Mouse (Mus musculus) midbrain, embryonic 15.5 days (tissue): ENCODE data around the gene Pde4c. TPM values are rescaled to one million over a fixed set of nuclear protein-coding genes. Genes with fewer than 3 reads are reported as not detected.

Source experiments
- ATAC-seq: fragments of 200-750 bp; cut with Nextera tagmentation; replicated peaks from 2 replicates; pipeline ENCODE4 v1.8.0; 2017; ENCODE audit warnings: moderate TSS enrichment
- H3K27ac ChIP-seq: fragments of 300-500 bp; sonication (generic); 2 replicates; pipeline ENCODE4 v1.5.1; 2015; ENCODE audit warnings: mild to moderate bottlenecking, inconsistent platforms
- H3K27me3 ChIP-seq: fragments of 300-500 bp; sonication (generic); replicated peaks from 2 replicates; pipeline ENCODE4 v1.6.1; 2015; ENCODE audit warnings: inconsistent platforms
- H3K36me3 ChIP-seq: fragments of 300-500 bp; sonication (generic); replicated peaks from 2 replicates; pipeline ENCODE4 v1.6.1; 2015; ENCODE audit warnings: inconsistent platforms
- H3K4me1 ChIP-seq: fragments of 300-500 bp; sonication (generic); 2 replicates; pipeline ENCODE4 v1.6.1; 2015; ENCODE audit warnings: inconsistent platforms
- H3K4me2 ChIP-seq: fragments of 300-500 bp; sonication (generic); 2 replicates; pipeline ENCODE4 v1.6.1; 2015; ENCODE audit warnings: inconsistent platforms, mild to moderate bottlenecking, moderate library complexity
- H3K4me3 ChIP-seq: fragments of 300-500 bp; sonication (generic); 2 replicates; pipeline ENCODE4 v1.5.1; 2015; ENCODE audit warnings: mild to moderate bottlenecking, inconsistent platforms
- H3K9ac ChIP-seq: fragments of 300-500 bp; sonication (generic); 2 replicates; pipeline ENCODE4 v1.6.1; 2015; ENCODE audit warnings: mild to moderate bottlenecking, inconsistent platforms
- H3K9me3 ChIP-seq: fragments of 300-500 bp; sonication (generic); 2 replicates; pipeline ENCODE4 v1.6.1; 2016; ENCODE audit warnings: inconsistent platforms
- WGBS: fragments of 180-500 bp; shearing (Covaris S2); methylation state at CpG from one replicate; pipeline ENCODE4 v1.1.7; 2015; ENCODE audit warnings: mixed read lengths; 5-methylcytosine and 5-hydroxymethylcytosine counted together
- polyA plus RNA-seq: library from polyadenylated mRNA; unstranded; fragments of >200 nt; fragmentation: Nextera tagmentation; extraction: Ambion mirVana; gene quantifications from 2 replicates; pipeline ENCODE4 v1.2.1, GENCODE M21; 2015

The Pde4c gene
- polyA plus RNA-seq, 1 experiment from 2014 or later = 0.46 TPM

GRCm38 (mm10) chr8:70768231-70768776 is 44.8 kb downstream of the Pde4c start:
- no peak; the same call in 1 of the 2 replicates for ATAC-seq
- Histone ChIP-seq H3K36me3 (peaks cover 35% of the 10 kb centered on the region), H3K4me3 (no peak overlapping the region), H3K4me1 (peaks cover 25% of the 10 kb centered on the region), H3K27ac (no peak overlapping the region), H3K9ac (no peak overlapping the region), H3K9me3 (no peaks in the 10 kb centered on the region), H3K4me2 (no peak overlapping the region), H3K27me3 (peaks cover 16% of the 10 kb centered on the region; the same call in 1 of the 2 replicates)
- WGBS = 96% methylated on average over 32 of the region's 32 CpGs

- Histone ChIP-seq H3K9me3 (no peaks in the 10 kb centered on the region), H3K4me2 (no peak overlapping the region), H3K4me3 (no peak overlapping the region), H3K9ac (no peak overlapping the region), H3K4me1 (peaks cover 32% of the 10 kb centered on the region), H3K27ac (no peak overlapping the region), H3K27me3 (peaks cover 16% of the 10 kb centered on the region; the same call in 1 of the 2 replicates), H3K36me3 (peaks cover 35% of the 10 kb centered on the region)
- ATAC-seq = peak; percentile 20
- 88% methylated on average over 16 of the region's 16 CpGs for WGBS
These were observed 45.4 kb downstream of the Pde4c start for GRCm38 (mm10) chr8:70768956-70769355.

GRCm38 (mm10) chr8:70769359-70769758 is 45.8 kb downstream of the Pde4c start:
- no peak overlapping the region for H3K27ac ChIP-seq
- WGBS = 8% methylated on average over 26 of the region's 26 CpGs
- ATAC-seq = peak; percentile 73
- peaks cover 35% of the 10 kb centered on the region for H3K36me3 ChIP-seq
- no peaks in the 10 kb centered on the region for H3K9me3 ChIP-seq
- H3K9ac ChIP-seq = no peak overlapping the region
- peaks cover 16% of the 10 kb centered on the region; the same call in 1 of the 2 replicates for H3K27me3 ChIP-seq
- H3K4me2 ChIP-seq = no peak overlapping the region
- peaks cover 36% of the 10 kb centered on the region for H3K4me1 ChIP-seq
- H3K4me3 ChIP-seq = no peak overlapping the region

- Histone ChIP-seq H3K4me3 (no peak overlapping the region), H3K27me3 (peaks cover 16% of the 10 kb centered on the region; the same call in 1 of the 2 replicates), H3K9ac (no peak overlapping the region), H3K9me3 (no peaks in the 10 kb centered on the region), H3K4me1 (peaks cover 41% of the 10 kb centered on the region), H3K36me3 (peaks cover 39% of the 10 kb centered on the region), H3K4me2 (no peak overlapping the region), H3K27ac (no peak overlapping the region)
- ATAC-seq = no peak
- 79% methylated on average over 12 of the region's 12 CpGs for WGBS
These were observed 46.3 kb downstream of the Pde4c start for GRCm38 (mm10) chr8:70769858-70770257.

- Histone ChIP-seq H3K36me3 (peaks cover 40% of the 10 kb centered on the region), H3K27me3 (peaks cover 16% of the 10 kb centered on the region; the same call in 1 of the 2 replicates), H3K4me2 (no peak overlapping the region), H3K4me3 (no peak overlapping the region), H3K9me3 (no peaks in the 10 kb centered on the region), H3K27ac (no peak overlapping the region), H3K9ac (no peak overlapping the region), H3K4me1 (peaks cover 45% of the 10 kb centered on the region)
- no peak for ATAC-seq
- WGBS = 95% methylated on average over 13 of the region's 13 CpGs
These were observed 47.2 kb downstream of the Pde4c start for GRCm38 (mm10) chr8:70770748-70771147.

- H3K27ac ChIP-seq = no peak overlapping the region
- no peaks in the 10 kb centered on the region for H3K9me3 ChIP-seq
- peaks cover 16% of the 10 kb centered on the region; the same call in 1 of the 2 replicates for H3K27me3 ChIP-seq
- H3K4me3 ChIP-seq = no peak overlapping the region
- H3K4me2 ChIP-seq = no peak overlapping the region
- peaks cover 40% of the 10 kb centered on the region for H3K36me3 ChIP-seq
- 89% methylated on average over 7 of the region's 7 CpGs for WGBS
- peaks cover 43% of the 10 kb centered on the region for H3K4me1 ChIP-seq
- ATAC-seq = no peak
- H3K9ac ChIP-seq = no peak overlapping the region
These were observed 47.7 kb downstream of the Pde4c start for GRCm38 (mm10) chr8:70771217-70771616.

- no peak overlapping the region for H3K27ac ChIP-seq
These were observed 48.6 kb downstream of the Pde4c start for GRCm38 (mm10) chr8:70772075-70772474.

GRCm38 (mm10) chr8:70772890-70773289 is 49.4 kb downstream of the Pde4c start:
- 0 out of 2 replicates have a peak overlapping the region, but pooled peaks have one; percentile 13 for H3K27ac ChIP-seq
- H3K27me3 ChIP-seq = peaks cover 2% of the 10 kb centered on the region; the same call in 1 of the 2 replicates
- WGBS = 89% methylated on average over 9 of the region's 9 CpGs
- H3K4me2 ChIP-seq = no peak overlapping the region
- peaks cover 35% of the 10 kb centered on the region for H3K36me3 ChIP-seq
- no peak overlapping the region for H3K9ac ChIP-seq
- ATAC-seq = no peak
- peaks cover 41% of the 10 kb centered on the region for H3K4me1 ChIP-seq
- no peak overlapping the region for H3K4me3 ChIP-seq
- no peaks in the 10 kb centered on the region for H3K9me3 ChIP-seq

More at GRCm38 (mm10) chr8:70772075-70772474, 48.6 kb downstream of the Pde4c start:
- Histone ChIP-seq H3K4me1 (peaks cover 36% of the 10 kb centered on the region), H3K9me3 (no peaks in the 10 kb centered on the region), H3K27me3 (peaks cover 11% of the 10 kb centered on the region; the same call in 1 of the 2 replicates), H3K36me3 (peaks cover 40% of the 10 kb centered on the region), H3K4me2 (no peak overlapping the region), H3K9ac (no peak overlapping the region), H3K4me3 (no peak overlapping the region)
- ATAC-seq = no peak
- 95% methylated on average over 13 of the region's 13 CpGs for WGBS

- ATAC-seq = no peak
- WGBS = 82% methylated on average over 5 of the region's 5 CpGs
- Histone ChIP-seq H3K27ac (peak overlapping the region; percentile 30; the same call in 1 of the 2 replicates), H3K9ac (0 out of 2 replicates have a peak overlapping the region, but pooled peaks have one; percentile 19), H3K4me3 (no peak overlapping the region), H3K9me3 (no peaks in the 10 kb centered on the region), H3K4me2 (peak overlapping the region; percentile 21; the same call in 1 of the 2 replicates), H3K27me3 (no peaks in the 10 kb centered on the region), H3K4me1 (peaks cover 46% of the 10 kb centered on the region), H3K36me3 (peaks cover 31% of the 10 kb centered on the region)
These were observed 49.9 kb downstream of the Pde4c start for GRCm38 (mm10) chr8:70773410-70773809.

GRCm38 (mm10) chr8:70773833-70774232 is 50.3 kb downstream of the Pde4c start:
- WGBS = 48% methylated on average over 9 of the region's 9 CpGs
- H3K9ac ChIP-seq = 0 out of 2 replicates have a peak overlapping the region, but pooled peaks have one; percentile 19
- peak overlapping the region; percentile 21; the same call in 1 of the 2 replicates for H3K4me2 ChIP-seq
- peak overlapping the region; percentile 30 for H3K27ac ChIP-seq
- H3K4me3 ChIP-seq = no peak overlapping the region
- no peaks in the 10 kb centered on the region for H3K27me3 ChIP-seq
- no peaks in the 10 kb centered on the region for H3K9me3 ChIP-seq
- peaks cover 48% of the 10 kb centered on the region for H3K4me1 ChIP-seq
- H3K36me3 ChIP-seq = peaks cover 26% of the 10 kb centered on the region
- ATAC-seq = no peak

GRCm38 (mm10) chr8:70774740-70775139 is 51.2 kb downstream of the Pde4c start:
- H3K27me3 ChIP-seq = no peaks in the 10 kb centered on the region
- no peaks in the 10 kb centered on the region for H3K9me3 ChIP-seq
- no peak overlapping the region for H3K27ac ChIP-seq
- H3K4me1 ChIP-seq = peaks cover 48% of the 10 kb centered on the region
- ATAC-seq = no peak
- 95% methylated on average over 18 of the region's 18 CpGs for WGBS
- H3K36me3 ChIP-seq = peaks cover 28% of the 10 kb centered on the region
- H3K4me3 ChIP-seq = no peak overlapping the region
- H3K4me2 ChIP-seq = peak overlapping the region; percentile 87; the same call in 1 of the 2 replicates
- H3K9ac ChIP-seq = 0 out of 2 replicates have a peak overlapping the region, but pooled peaks have one; percentile 8

GRCm38 (mm10) chr8:70775227-70775626 is 51.7 kb downstream of the Pde4c start:
- no peak for ATAC-seq
- no peaks in the 10 kb centered on the region for H3K27me3 ChIP-seq
- 88% methylated on average over 5 of the region's 5 CpGs for WGBS
- H3K27ac ChIP-seq = no peak overlapping the region
- H3K36me3 ChIP-seq = peaks cover 31% of the 10 kb centered on the region
- peaks cover 48% of the 10 kb centered on the region for H3K4me1 ChIP-seq
- H3K9me3 ChIP-seq = no peaks in the 10 kb centered on the region
- peak overlapping the region; percentile 87 for H3K4me2 ChIP-seq
- H3K4me3 ChIP-seq = peak overlapping the region; percentile 90
- H3K9ac ChIP-seq = peak overlapping the region; percentile 99
